Mouse (Mus musculus): Measurements from ENCODE around the gene Acot10. TPM values are rescaled to one million over a fixed set of nuclear protein-coding genes. Genes with fewer than 3 reads are reported as not detected.
"Not testable (repeated sequence)": the region's sequence is repeated elsewhere in the genome, so short reads cannot be mapped to it uniquely, and the experiment has no call there.

Acot10 gene
- not detected for total RNA-seq (2021)
- long read RNA-seq, experiment 1: 0 reads
- long read RNA-seq, experiment 2: 0 reads

DNA sequence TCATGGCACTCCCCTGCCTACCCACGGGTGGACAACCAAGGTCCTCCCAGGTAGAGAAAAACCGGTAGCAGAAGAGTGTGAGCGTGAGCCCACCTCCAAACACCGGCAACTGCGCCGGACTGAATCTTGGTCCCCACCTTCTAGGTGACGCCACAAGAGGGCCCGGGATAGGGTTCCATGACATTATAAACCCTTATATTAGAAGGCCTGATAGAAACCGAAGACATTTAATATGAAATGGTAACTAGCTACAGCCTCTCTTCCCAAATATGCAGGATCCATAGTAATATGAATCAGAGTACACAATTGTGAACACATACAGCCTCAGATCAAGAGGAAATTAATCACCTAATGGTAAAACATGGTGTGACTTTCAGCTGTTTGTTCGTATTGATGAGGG is at the start of gene Acot10:
Acot10 (minus strand) TSS at position 101 of the 400 bp plus-strand sequence.
- DNase-seq (ENCODE audit: low spot score in 2 of 2): no peak

- DNase-seq (ENCODE audit: low spot score in 2 of 2): no peak
Observed at GRCm38 (mm10) chr15:20711859-20712258, 45.3 kb upstream of the Acot10 start.

GRCm38 (mm10) chr15:20696229-20696628 is 29.7 kb upstream of the Acot10 start:
- DNase-seq (ENCODE audit: low spot score in 2 of 2): no peak

DNA sequence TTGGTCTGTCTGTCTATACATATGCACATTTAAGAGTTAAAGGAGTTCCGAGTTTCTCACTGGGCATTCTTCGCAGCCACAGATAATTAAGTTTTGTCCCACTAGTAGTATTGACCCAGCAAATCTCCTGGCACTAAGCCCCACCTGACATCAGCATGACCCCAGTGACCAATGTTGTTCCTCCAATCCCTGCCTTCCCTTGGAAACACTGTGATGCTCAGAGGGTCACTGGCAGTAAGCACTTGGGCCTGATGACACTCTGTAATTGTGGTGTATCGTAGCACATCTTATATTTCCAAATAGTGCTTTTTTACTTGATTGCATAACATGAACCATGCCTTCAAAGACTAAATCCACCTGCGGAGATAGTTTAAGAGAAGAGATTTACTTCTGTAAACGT is 17.6 kb upstream of the Acot10 start:
- DNase-seq (ENCODE audit: low spot score in 2 of 2): no peak

GRCm38 (mm10) chr15:20682719-20683118 is 16.2 kb upstream of the Acot10 start:
- DNase-seq (ENCODE audit: low spot score in 2 of 2): no peak

GRCm38 (mm10) chr15:20669507-20669906 is 3.0 kb upstream of the Acot10 start:
- not testable (repeated sequence) for DNase-seq (ENCODE audit: low spot score in 2 of 2)

GRCm38 (mm10) chr15:20667989-20668388 is 1.4 kb upstream of the Acot10 start:
- DNase-seq (ENCODE audit: low spot score in 2 of 2): no peak

DNA sequence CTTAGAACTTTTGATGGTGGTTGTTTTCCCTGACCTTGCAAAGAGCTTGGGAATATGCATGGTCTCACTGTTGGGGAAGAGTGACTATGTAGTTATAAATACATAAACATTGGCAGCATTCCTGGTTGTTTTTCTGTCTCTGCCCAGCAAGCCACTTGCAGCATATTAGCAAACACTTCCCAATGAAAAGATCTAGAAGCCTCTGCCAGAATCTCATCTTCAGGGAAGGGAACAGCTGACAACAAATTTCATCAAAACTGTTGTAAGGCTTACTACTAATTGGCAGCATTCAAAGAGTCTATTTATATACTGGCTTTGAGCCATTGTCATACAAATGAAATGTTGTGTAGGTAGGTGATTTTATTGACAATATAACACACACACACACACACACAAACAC is 800 bp upstream of the Acot10 start:
- DNase-seq (ENCODE audit: low spot score in 2 of 2): no peak

GRCm38 (mm10) chr15:20660221-20660620 is 6.3 kb downstream of the Acot10 start:
- DNase-seq (ENCODE audit: low spot score in 2 of 2): peak; percentile 11 to 20

DNA sequence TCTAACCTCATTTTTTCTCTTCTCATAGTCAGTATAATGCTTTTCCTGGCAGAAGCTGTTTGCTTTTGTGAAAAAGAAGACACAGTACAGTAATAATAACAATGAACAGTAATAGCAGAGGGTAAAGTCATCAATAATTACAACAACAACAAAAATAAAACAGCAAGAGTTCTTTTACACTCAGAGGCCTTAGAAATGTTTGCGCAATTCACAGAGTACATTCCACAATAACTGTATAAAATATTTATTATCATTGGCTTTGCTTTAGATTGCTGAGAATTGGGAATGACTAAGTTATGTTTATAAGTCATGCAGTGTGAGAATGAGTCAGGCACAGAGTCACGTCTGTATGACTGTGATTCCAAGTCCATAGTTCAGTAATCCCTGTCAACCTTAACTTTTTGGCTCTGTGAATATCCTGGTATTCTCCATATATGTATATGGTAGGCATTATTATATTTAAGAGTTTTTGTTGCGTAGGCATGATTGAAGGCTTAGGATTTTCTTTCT is 23.6 kb downstream of the Acot10 start:
- no peak for DNase-seq (ENCODE audit: low spot score in 2 of 2)

- no peak for DNase-seq (ENCODE audit: low spot score in 2 of 2)
Observed at GRCm38 (mm10) chr15:20639155-20639554, 27.4 kb downstream of the Acot10 start.

DNA sequence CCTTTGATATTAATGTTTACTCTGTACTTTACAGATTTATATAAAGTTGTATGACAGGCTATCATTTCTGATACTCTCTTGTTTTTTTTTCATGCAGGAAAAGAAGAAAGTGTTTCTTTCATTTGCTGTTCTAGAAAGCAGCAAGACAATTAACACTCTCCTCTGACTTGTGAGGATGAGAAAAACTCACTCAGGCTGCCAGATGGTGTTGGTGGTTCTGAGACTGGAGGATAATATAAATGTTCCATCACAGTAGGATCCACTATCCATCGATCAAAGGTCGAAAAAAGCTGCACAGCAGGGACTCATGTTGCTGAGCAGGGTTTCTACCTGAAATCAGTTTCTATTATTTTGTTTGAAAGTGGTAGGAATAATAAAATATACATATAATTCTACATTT is 32.0 kb downstream of the Acot10 start:
- DNase-seq (ENCODE audit: low spot score in 2 of 2): peak; percentile 22 to 31

Other genes with a start within 250 kb of the Acot10 start
- gene Cdh12, start 217.5 kb downstream of the Acot10 start, total RNA-seq (2021): 10 to 100 TPM; 39.4 to 42.8 TPM

Data from left cerebral cortex, adult 18-20 months (tissue).